ENCODE assay signal across 17 mouse cellular contexts in the genomic region with DNA sequence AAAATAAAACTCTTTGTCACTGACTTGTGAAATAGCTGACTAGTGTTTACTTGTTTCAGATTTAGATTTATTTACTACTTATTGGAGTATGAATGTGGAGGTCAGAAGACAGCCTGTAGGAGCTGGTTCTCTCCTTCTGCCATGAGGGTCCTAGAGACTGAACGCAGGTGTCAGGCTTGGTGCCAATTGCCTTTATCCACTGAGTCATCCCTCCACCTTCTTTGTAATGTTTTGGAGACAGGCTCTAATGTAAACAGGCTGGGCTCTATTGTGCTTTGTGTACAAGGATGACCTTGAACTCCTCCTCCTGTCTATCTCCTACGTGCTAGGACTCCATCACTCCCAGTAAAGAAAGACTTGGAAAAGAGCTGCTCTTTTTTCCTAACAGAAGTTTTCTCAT. TPM values are rescaled to one million over a fixed set of nuclear protein-coding genes. Genes with fewer than 3 reads are reported as not detected.
DNase-seq lines count a peak whose midpoint lies in the region; ATAC-seq and TF ChIP-seq lines count a peak whose summit lies in the region.
"Had no signal": no experiment of that assay in that cellular context is flagged by ENCODE, and none has a peak within 500 bp of the region (broad histone marks: within the 10 kb centered on the region; RNA-seq: fewer than 3 reads in every experiment).

No protein-coding gene starts in this region.

- no peak overlapping the region for H3K9ac ChIP-seq in ES-Bruce4 (ENCODE audit: low read depth, poor library complexity, severe bottlenecking)
- H3K9ac ChIP-seq in forebrain, embryonic 16.5 days (replicated peaks; ENCODE audit: low read depth, low read length) = no peak overlapping the region; the same call in 1 of the 2 replicates
- H3K9ac ChIP-seq in midbrain, embryonic 11.5 days (ENCODE audit: low read length) = no peak overlapping the region
- H3K9ac ChIP-seq: heart, embryonic 12.5 days; liver, embryonic 12.5 days; stomach, embryonic 15.5 days had no signal

- intact Hi-C loops in heart, postnatal 36 days (cut with DNase I) = no loop called here
- intact Hi-C loops in heart, postnatal 10 days (cut with DNase I) = loop anchor here (2.0 to 5.0 kb wide), 2 partner anchors 40 to 50 kb away; a partner anchor contains a TSS

- no peak for ATAC-seq in forebrain, embryonic 16.5 days
- no peak for ATAC-seq in midbrain, embryonic 11.5 days (ENCODE audit: low FRiP score)
- ATAC-seq in erythroblast, adult 5-6 weeks (replicated peaks; ENCODE audit: low FRiP score, poor library complexity, severe bottlenecking) = no peak
- ATAC-seq: inflammation-experienced regulatory T-cells, adult 6 months; liver, embryonic 12.5 days had no signal

- H3K4me2 ChIP-seq in forebrain, embryonic 16.5 days (ENCODE audit: low read length) = peak overlapping the region; percentile 61
- peak overlapping the region; percentile 69 for H3K4me2 ChIP-seq in midbrain, embryonic 11.5 days
- H3K4me2 ChIP-seq: heart, embryonic 12.5 days; liver, embryonic 12.5 days; stomach, embryonic 15.5 days had no signal

- TF ChIP-seq POLR2A in ES-Bruce4 (IDR thresholded peaks at IDR 0.05; ENCODE audit: insufficient read depth, low read length) = no peak

- no peaks in the 10 kb centered on the region for H3K27me3 ChIP-seq in ES-Bruce4 (ENCODE audit: control insufficient read depth, insufficient read depth, low read length, poor library complexity, severe bottlenecking)
- no peaks in the 10 kb centered on the region for H3K27me3 ChIP-seq in forebrain, embryonic 16.5 days (replicated peaks; ENCODE audit: control insufficient read depth, insufficient read depth, low read length)
- no peaks in the 10 kb centered on the region for H3K27me3 ChIP-seq in midbrain, embryonic 11.5 days (ENCODE audit: control insufficient read depth, insufficient read depth, low read length)
- H3K27me3 ChIP-seq: heart, embryonic 12.5 days; liver, embryonic 12.5 days; stomach, embryonic 15.5 days had no signal

- peak; percentile 69; the same call in 1 of the 2 replicates for TF ChIP-seq EP300 in ES-Bruce4 (IDR thresholded peaks at IDR 0.05; ENCODE audit: insufficient read depth, low read depth, low read length)

- DNase-seq in NIH3T3 (ENCODE audit: low read depth) (peak; percentile 9), adipocyte (ENCODE audit: low spot score) (no peak)
- DNase-seq in midbrain, embryonic 11.5 days (ENCODE audit: low spot score, missing footprints) = no peak
- DNase-seq in heart, postnatal 36 days = no peak
- no peak for DNase-seq in heart, postnatal 10 days
- DNase-seq: cerebellum, adult 18-20 months; kidney, postnatal 25 days; lung, postnatal 14 days; right cerebral cortex, postnatal 4 days; thymus, postnatal 36 days had no signal

- no peak overlapping the region for H3K27ac ChIP-seq in ES-Bruce4 (ENCODE audit: insufficient read depth, low read length)
- no peak overlapping the region for H3K27ac ChIP-seq in forebrain, embryonic 16.5 days (ENCODE audit: low read length)
- H3K27ac ChIP-seq in midbrain, embryonic 11.5 days (ENCODE audit: low read depth, low read length) = no peak overlapping the region
- H3K27ac ChIP-seq: liver, embryonic 12.5 days; stomach, embryonic 15.5 days had no signal

- H3K4me1 ChIP-seq in ES-Bruce4 (ENCODE audit: control insufficient read depth, insufficient read depth, low read length) = peaks cover 8% of the 10 kb centered on the region
- H3K4me1 ChIP-seq in forebrain, embryonic 16.5 days (replicated peaks; ENCODE audit: control insufficient read depth, insufficient read depth, low read length) = peaks cover 20% of the 10 kb centered on the region
- peaks cover 18% of the 10 kb centered on the region for H3K4me1 ChIP-seq in midbrain, embryonic 11.5 days (ENCODE audit: control insufficient read depth, insufficient read depth, low read length)
- H3K4me1 ChIP-seq: liver, embryonic 12.5 days had no signal

- WGBS in forebrain, embryonic 16.5 days = 15% methylated on average over 2 of the region's 2 CpGs
- 60% methylated on average over 2 of the region's 2 CpGs for WGBS in midbrain, embryonic 11.5 days

- H3K9me3 ChIP-seq in ES-Bruce4 (replicated peaks; ENCODE audit: control insufficient read depth, insufficient read depth, low read length, poor library complexity, severe bottlenecking) = no peaks in the 10 kb centered on the region
- no peaks in the 10 kb centered on the region for H3K9me3 ChIP-seq in forebrain, embryonic 16.5 days (ENCODE audit: control insufficient read depth, low read length)
- no peaks in the 10 kb centered on the region for H3K9me3 ChIP-seq in midbrain, embryonic 11.5 days (ENCODE audit: control insufficient read depth, low read length)
- H3K9me3 ChIP-seq: heart, embryonic 12.5 days; liver, embryonic 12.5 days; stomach, embryonic 15.5 days had no signal

- H3K4me3 ChIP-seq in ES-Bruce4 (ENCODE audit: low read depth, low read length) = no peak overlapping the region
- H3K4me3 ChIP-seq in forebrain, embryonic 16.5 days (replicated peaks; ENCODE audit: low read length) = peak overlapping the region; percentile 31
- peak overlapping the region; percentile 11; the same call in 1 of the 2 replicates for H3K4me3 ChIP-seq in midbrain, embryonic 11.5 days (ENCODE audit: low read depth, low read length)
- H3K4me3 ChIP-seq: heart, embryonic 12.5 days; liver, embryonic 12.5 days; stomach, embryonic 15.5 days had no signal

- H3K36me3 ChIP-seq in ES-Bruce4 (ENCODE audit: control insufficient read depth, insufficient read depth, low read length, poor library complexity, severe bottlenecking) = peaks cover 4% of the 10 kb centered on the region; the same call in 1 of the 2 replicates
- peaks cover 20% of the 10 kb centered on the region for H3K36me3 ChIP-seq in forebrain, embryonic 16.5 days (ENCODE audit: control insufficient read depth, insufficient read depth)
- peaks cover 12% of the 10 kb centered on the region for H3K36me3 ChIP-seq in midbrain, embryonic 11.5 days (ENCODE audit: control insufficient read depth, insufficient read depth, low read length)

- TF ChIP-seq CTCF in ES-Bruce4 (IDR thresholded peaks at IDR 0.05; ENCODE audit: low read depth, low read length) = no peak

RNA-seq across cellular contexts. Expression of a gene that starts 51.4 kb away (rescaled TPM):
- 42.5 and 45.7 TPM in 2 replicates for polyA plus RNA-seq in ES-Bruce4 (2011; ENCODE audit: insufficient read depth, insufficient read length, low read depth, missing spikeins)
- polyA plus RNA-seq in forebrain, embryonic 16.5 days (2015; fragmentation: Nextera tagmentation; extraction: Ambion mirVana) = 99.1 and 108 TPM in 2 replicates
- polyA plus RNA-seq in midbrain, embryonic 11.5 days (2014; fragmentation: Nextera tagmentation; extraction: Ambion mirVana) = 107 and 118 TPM in 2 replicates
- 100 to 1,000 TPM; 147 to 159 TPM for total RNA-seq in heart, postnatal 36 days (2021)
- 9.2 and 18.3 TPM in 2 replicates for total RNA-seq in erythroblast, adult 5-6 weeks (2015; ENCODE audit: low replicate concordance)
- total RNA-seq in erythroblast, adult 5-6 weeks (2017; ENCODE audit: low replicate concordance) = 24.3 and 25.9 TPM in 2 replicates
- 100 to 1,000 TPM; 165 TPM for total RNA-seq in heart, postnatal 10 days (2021)

Comparison
In these comparisons a context has a peak if more than half of its experiments do, and no peak if none do; other contexts are left out.
1. RNA of a gene that starts 51.4 kb away (total RNA-seq): 165 TPM in heart, postnatal 10 days and 147 to 159 TPM in heart, postnatal 36 days; 9.2 to 25.9 TPM in erythroblast, adult 5-6 weeks; every median in the first group is over 4 times any median in the second.